Mouse (Mus musculus): Measurements from ENCODE around the gene Spr. TPM values are rescaled to one million over a fixed set of nuclear protein-coding genes. Genes with fewer than 3 reads are reported as not detected.
A peak's percentile ranks its signal among the peaks of the same experiment; 100 is the strongest.
"Not testable (repeated sequence)": the region's sequence is repeated elsewhere in the genome, so short reads cannot be mapped to it uniquely, and the experiment has no call there.

Spr gene
- polyA plus RNA-seq, 1 experiment: 51.3 TPM

GRCm38 (mm10) chr6:85160201-85160923, 22.8 kb upstream of the Spr start:
- TF ChIP-seq CTCF (IDR thresholded peaks at IDR 0.05; ENCODE audit: extremely low read depth, insufficient read length, insufficient replicate concordance, low read depth, low read length) (peak; percentile 63; the same call in 1 of the 2 replicates), POLR2A (IDR thresholded peaks at IDR 0.05; ENCODE audit: low read depth, low read length) (no peak)
- WGBS: 29% methylated on average over 4 of the region's 4 CpGs

GRCm38 (mm10) chr6:85159092-85159760, 21.7 kb upstream of the Spr start:
- H3K4me1 ChIP-seq (ENCODE audit: control insufficient read depth, insufficient read depth, insufficient read length, low read length); H3K27ac ChIP-seq (ENCODE audit: insufficient read depth, low read depth, low read length); H3K36me3 ChIP-seq (ENCODE audit: control insufficient read depth, insufficient read depth, low read length); H3K27me3 ChIP-seq (ENCODE audit: control insufficient read depth, insufficient read depth, low read length); H3K4me3 ChIP-seq (ENCODE audit: low read depth, low read length): not testable (repeated sequence)
- TF ChIP-seq CTCF (IDR thresholded peaks at IDR 0.05; ENCODE audit: extremely low read depth, insufficient read length, insufficient replicate concordance, low read depth, low read length): peak; percentile 57; the same call in 1 of the 2 replicates
- WGBS: 24% methylated on average over 6 of the region's 6 CpGs

More at GRCm38 (mm10) chr6:85160201-85160923, 22.8 kb upstream of the Spr start:
- Histone ChIP-seq H3K36me3 (ENCODE audit: control insufficient read depth, insufficient read depth, low read length) (no peaks in the 10 kb centered on the region), H3K27ac (ENCODE audit: insufficient read depth, low read depth, low read length) (no peak overlapping the region), H3K27me3 (ENCODE audit: control insufficient read depth, insufficient read depth, low read length) (no peaks in the 10 kb centered on the region), H3K4me1 (ENCODE audit: control insufficient read depth, insufficient read depth, insufficient read length, low read length) (peaks cover 2% of the 10 kb centered on the region; the same call in 1 of the 2 replicates), H3K4me3 (ENCODE audit: low read depth, low read length) (no peak overlapping the region)

- not testable (repeated sequence) for H3K27ac ChIP-seq (ENCODE audit: insufficient read depth, low read depth, low read length); H3K4me1 ChIP-seq (ENCODE audit: control insufficient read depth, insufficient read depth, insufficient read length, low read length); H3K27me3 ChIP-seq (ENCODE audit: control insufficient read depth, insufficient read depth, low read length); H3K36me3 ChIP-seq (ENCODE audit: control insufficient read depth, insufficient read depth, low read length); H3K4me3 ChIP-seq (ENCODE audit: low read depth, low read length)
- 77% methylated on average over 4 of the region's 4 CpGs for WGBS
Observed at GRCm38 (mm10) chr6:85158040-85158804, 20.7 kb upstream of the Spr start.

GRCm38 (mm10) chr6:85156551-85156950, 19.0 kb upstream of the Spr start:
- 79% methylated on average over 2 of the region's 2 CpGs for WGBS
- not testable (repeated sequence) for H3K36me3 ChIP-seq (ENCODE audit: control insufficient read depth, insufficient read depth, low read length); H3K4me1 ChIP-seq (ENCODE audit: control insufficient read depth, insufficient read depth, insufficient read length, low read length); H3K27me3 ChIP-seq (ENCODE audit: control insufficient read depth, insufficient read depth, low read length); H3K4me3 ChIP-seq (ENCODE audit: low read depth, low read length); H3K27ac ChIP-seq (ENCODE audit: insufficient read depth, low read depth, low read length)

GRCm38 (mm10) chr6:85154861-85155528, 17.4 kb upstream of the Spr start:
- WGBS: 5% methylated on average over 34 of the region's 34 CpGs
- H3K4me1 ChIP-seq (ENCODE audit: control insufficient read depth, insufficient read depth, insufficient read length, low read length): peaks cover 7% of the 10 kb centered on the region
- no peaks in the 10 kb centered on the region for H3K36me3 ChIP-seq (ENCODE audit: control insufficient read depth, insufficient read depth, low read length)
- TF ChIP-seq CTCF (IDR thresholded peaks at IDR 0.05; ENCODE audit: extremely low read depth, insufficient read length, insufficient replicate concordance, low read depth, low read length) (peak; percentile 53; the same call in 1 of the 2 replicates), POLR2A (IDR thresholded peaks at IDR 0.05; ENCODE audit: low read depth, low read length) (no peak)
- H3K4me3 ChIP-seq (ENCODE audit: low read depth, low read length): peak overlapping the region; percentile 63
- no peaks in the 10 kb centered on the region for H3K27me3 ChIP-seq (ENCODE audit: control insufficient read depth, insufficient read depth, low read length)
- no peak overlapping the region for H3K27ac ChIP-seq (ENCODE audit: insufficient read depth, low read depth, low read length)

GRCm38 (mm10) chr6:85153970-85154540, 16.5 kb upstream of the Spr start:
- Histone ChIP-seq H3K4me1 (ENCODE audit: control insufficient read depth, insufficient read depth, insufficient read length, low read length) (peaks cover 7% of the 10 kb centered on the region), H3K4me3 (ENCODE audit: low read depth, low read length) (no peak overlapping the region), H3K36me3 (ENCODE audit: control insufficient read depth, insufficient read depth, low read length) (no peaks in the 10 kb centered on the region), H3K27ac (ENCODE audit: insufficient read depth, low read depth, low read length) (no peak overlapping the region), H3K27me3 (ENCODE audit: control insufficient read depth, insufficient read depth, low read length) (no peaks in the 10 kb centered on the region)
- 22% methylated on average over 9 of the region's 9 CpGs for WGBS
- TF ChIP-seq POLR2A (IDR thresholded peaks at IDR 0.05; ENCODE audit: low read depth, low read length): no peak
- peak; percentile 52; the same call in 1 of the 2 replicates for TF ChIP-seq CTCF (IDR thresholded peaks at IDR 0.05; ENCODE audit: extremely low read depth, insufficient read length, insufficient replicate concordance, low read depth, low read length)

Data from small intestine, adult 2 months (tissue).